Mouse (Mus musculus): ENCODE data around the gene Fam43b. TPM values are rescaled to one million over a fixed set of nuclear protein-coding genes. Genes with fewer than 3 reads are reported as not detected.

Fam43b gene
- total and polyA plus RNA-seq, 3 experiments, result not detected

GRCm38 (mm10) chr4:138363511-138363910, 32.8 kb downstream of the Fam43b start:
- dilution Hi-C loops (cut with MboI; ENCODE audit: extremely low pct_ligation_motif_present, extremely low pct_unique_long_range_greater_than_20kb, low sequenced_read_pairs) (no loop called here), in situ Hi-C loops (cut with MboI; ENCODE audit: low pct_ligation_motif_present, low pct_unique_long_range_greater_than_20kb, low sequenced_read_pairs) (no loop called here)
- Histone ChIP-seq H3K27ac (ENCODE audit: insufficient read depth, low read depth) (no peak overlapping the region), H3K36me3 (replicated peaks in 1 of 2; ENCODE audit: control insufficient read depth in 1 of 2, insufficient read depth in 1 of 2, low read length in 1 of 2) (no peaks in the 10 kb centered on the region), H3K79me2 (replicated peaks; ENCODE audit: control insufficient read depth, extremely low read depth, insufficient read depth, poor library complexity, severe bottlenecking) (no peaks in the 10 kb centered on the region), H3K4me2 (ENCODE audit: insufficient read depth, low read depth, poor library complexity, severe bottlenecking) (no peak overlapping the region), H3K9ac (ENCODE audit: insufficient read depth, low read depth) (no peak overlapping the region), H3K4me3 (replicated peaks in 1 of 3; ENCODE audit: low read depth in 2 of 3, low read length in 2 of 3, poor library complexity in 1 of 3) (no peak overlapping the region), H3K4me1 (ENCODE audit: control insufficient read depth in 1 of 2, insufficient read depth in 2 of 2) (peaks cover 0 to 4% of the 10 kb centered on the region in 2 experiments; a peak in 1 of 4 replicates), H3K27me3 (replicated peaks) (peaks cover 88% of the 10 kb centered on the region), H3K9me3 (replicated peaks; ENCODE audit: low read length) (peaks cover 5% of the 10 kb centered on the region)
- DNase-seq (ENCODE audit: extremely low read depth), result no peak
- no peak for TF ChIP-seq KAT2A (IDR thresholded peaks at IDR 0.05; ENCODE audit: insufficient replicate concordance, low read length)
- no peak for TF ChIP-seq RCOR1 (conservative IDR thresholded peaks at IDR 0.05; ENCODE audit: low read depth, low read length)
- no peak for TF ChIP-seq CTCF (conservative IDR thresholded peaks at IDR 0.05 in 1 of 2, IDR thresholded peaks at IDR 0.05 in 1 of 2; ENCODE audit: low read depth in 2 of 2, low read length in 2 of 2)
- no peak for TF ChIP-seq USF2 (conservative IDR thresholded peaks at IDR 0.05; ENCODE audit: low read depth, low read length)
- TF ChIP-seq ELF1 (IDR thresholded peaks at IDR 0.05; ENCODE audit: low read depth, low read length), result no peak
- no peak for TF ChIP-seq SMC3 (IDR thresholded peaks at IDR 0.05; ENCODE audit: low read depth, low read length)
- TF ChIP-seq PAX5 (IDR thresholded peaks at IDR 0.05; ENCODE audit: low read length), result no peak
- TF ChIP-seq JUND (conservative IDR thresholded peaks at IDR 0.05; ENCODE audit: low read depth, low read length), result no peak

- no peak for TF ChIP-seq MXI1 (IDR thresholded peaks at IDR 0.05; ENCODE audit: low read depth, low read length)
- no peak for TF ChIP-seq HCFC1 (IDR thresholded peaks at IDR 0.05; ENCODE audit: low read depth, low read length)
- no peaks in the 10 kb centered on the region for H3K36me3 ChIP-seq (replicated peaks in 1 of 2; ENCODE audit: control insufficient read depth in 1 of 2, insufficient read depth in 1 of 2, low read length in 1 of 2)
- no peak overlapping the region for H3K4me3 ChIP-seq (replicated peaks in 1 of 3; ENCODE audit: low read depth in 2 of 3, low read length in 2 of 3, poor library complexity in 1 of 3)
- H3K9ac ChIP-seq (ENCODE audit: insufficient read depth, low read depth), result no peak overlapping the region
- no peak overlapping the region for H3K27ac ChIP-seq (ENCODE audit: insufficient read depth, low read depth)
- peaks cover 0 to 3% of the 10 kb centered on the region in 2 experiments; a peak in 1 of 4 replicates for H3K4me1 ChIP-seq (ENCODE audit: control insufficient read depth in 1 of 2, insufficient read depth in 2 of 2)
- dilution Hi-C loops (cut with MboI; ENCODE audit: extremely low pct_ligation_motif_present, extremely low pct_unique_long_range_greater_than_20kb, low sequenced_read_pairs) (no loop called here), in situ Hi-C loops (cut with MboI; ENCODE audit: low pct_ligation_motif_present, low pct_unique_long_range_greater_than_20kb, low sequenced_read_pairs) (no loop called here)
- H3K9me3 ChIP-seq (replicated peaks; ENCODE audit: low read length), result peaks cover 5% of the 10 kb centered on the region
- no peak overlapping the region for H3K4me2 ChIP-seq (ENCODE audit: insufficient read depth, low read depth, poor library complexity, severe bottlenecking)
- H3K27me3 ChIP-seq (replicated peaks), result peaks cover 87% of the 10 kb centered on the region
- no peaks in the 10 kb centered on the region for H3K79me2 ChIP-seq (replicated peaks; ENCODE audit: control insufficient read depth, extremely low read depth, insufficient read depth, poor library complexity, severe bottlenecking)
- no peak for DNase-seq (ENCODE audit: extremely low read depth)
Observed at GRCm38 (mm10) chr4:138362883-138363282, 33.4 kb downstream of the Fam43b start.

- H3K4me2 ChIP-seq (ENCODE audit: insufficient read depth, low read depth, poor library complexity, severe bottlenecking), result no peak overlapping the region
- H3K79me2 ChIP-seq (replicated peaks; ENCODE audit: control insufficient read depth, extremely low read depth, insufficient read depth, poor library complexity, severe bottlenecking), result no peaks in the 10 kb centered on the region
- peaks cover 84% of the 10 kb centered on the region for H3K27me3 ChIP-seq (replicated peaks)
- no peak for TF ChIP-seq ZMIZ1 (IDR thresholded peaks at IDR 0.05; ENCODE audit: low read depth, low read length)
- no peak for TF ChIP-seq MYC (IDR thresholded peaks at IDR 0.05; ENCODE audit: low read depth, low read length)
- TF ChIP-seq RAD21 (IDR thresholded peaks at IDR 0.05; ENCODE audit: low read depth, low read length), result no peak
- TF ChIP-seq NRF1 (IDR thresholded peaks at IDR 0.05; ENCODE audit: low read depth, low read length), result no peak
- TF ChIP-seq NELFE (IDR thresholded peaks at IDR 0.05; ENCODE audit: low read depth, low read length), result no peak
- TF ChIP-seq EP300 (IDR thresholded peaks at IDR 0.05; ENCODE audit: low read length), result no peak
- TF ChIP-seq USF2 (conservative IDR thresholded peaks at IDR 0.05; ENCODE audit: low read depth, low read length), result no peak
- no peak for TF ChIP-seq GABPA (IDR thresholded peaks at IDR 0.05; ENCODE audit: insufficient replicate concordance, low read depth, low read length)
- TF ChIP-seq CHD2 (IDR thresholded peaks at IDR 0.05; ENCODE audit: low read length), result no peak
- TF ChIP-seq TBP (conservative IDR thresholded peaks at IDR 0.05; ENCODE audit: low read depth, low read length), result no peak
- no peak for TF ChIP-seq KAT2A (IDR thresholded peaks at IDR 0.05; ENCODE audit: insufficient replicate concordance, low read length)
- TF ChIP-seq ZNF384 (IDR thresholded peaks at IDR 0.05; ENCODE audit: low read depth, low read length), result no peak
- no peak for TF ChIP-seq CHD1 (IDR thresholded peaks at IDR 0.05; ENCODE audit: low read depth, low read length)
- TF ChIP-seq JUND (conservative IDR thresholded peaks at IDR 0.05; ENCODE audit: low read depth, low read length), result no peak
- no peak for TF ChIP-seq E2F4 (IDR thresholded peaks at IDR 0.05; ENCODE audit: insufficient replicate concordance, low read depth, low read length)
- TF ChIP-seq USF1 (IDR thresholded peaks at IDR 0.05; ENCODE audit: low read depth, low read length), result no peak
- peaks cover 5% of the 10 kb centered on the region for H3K9me3 ChIP-seq (replicated peaks; ENCODE audit: low read length)
- dilution Hi-C loops (cut with MboI; ENCODE audit: extremely low pct_ligation_motif_present, extremely low pct_unique_long_range_greater_than_20kb, low sequenced_read_pairs), result no loop called here
- H3K9ac ChIP-seq (ENCODE audit: insufficient read depth, low read depth), result no peak overlapping the region
- H3K4me3 ChIP-seq (replicated peaks in 1 of 3; ENCODE audit: low read depth in 2 of 3, low read length in 2 of 3, poor library complexity in 1 of 3), result no peak overlapping the region
- no peaks in the 10 kb centered on the region for H3K4me1 ChIP-seq (ENCODE audit: control insufficient read depth in 1 of 2, insufficient read depth in 2 of 2)
- no peak overlapping the region for H3K27ac ChIP-seq (ENCODE audit: insufficient read depth, low read depth)
- in situ Hi-C loops (cut with MboI; ENCODE audit: low pct_ligation_motif_present, low pct_unique_long_range_greater_than_20kb, low sequenced_read_pairs), result no loop called here
- no peaks in the 10 kb centered on the region for H3K36me3 ChIP-seq (replicated peaks in 1 of 2; ENCODE audit: control insufficient read depth in 1 of 2, insufficient read depth in 1 of 2, low read length in 1 of 2)
- no peak for DNase-seq (ENCODE audit: extremely low read depth)
Observed at GRCm38 (mm10) chr4:138361370-138361821, 34.9 kb downstream of the Fam43b start.

Measured in CH12.LX (cell line).